21 mouse cellular contexts compared by ENCODE assay signal in the genomic region with DNA sequence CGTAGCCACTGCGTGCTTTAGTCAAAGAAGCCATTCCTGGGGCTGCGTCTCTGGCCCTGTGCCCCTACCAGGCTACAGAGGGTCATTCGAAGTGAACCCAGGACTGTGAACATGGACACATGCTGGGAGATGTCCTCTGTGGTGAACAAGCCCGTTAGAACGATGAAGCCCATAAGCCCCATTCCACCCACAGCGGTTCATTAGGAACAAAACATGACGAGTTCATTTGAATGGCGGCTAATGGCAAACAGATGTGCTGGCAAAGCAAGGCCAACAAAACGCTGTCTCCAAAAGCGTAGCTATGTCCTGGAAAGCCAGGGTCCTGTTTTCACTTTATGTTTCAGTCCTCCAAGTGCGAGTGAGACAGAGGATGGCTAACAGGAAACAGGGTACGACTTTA.
A peak's percentile ranks its signal among the peaks of the same experiment; 100 is the strongest.
DNase-seq lines count a peak whose midpoint lies in the region; ATAC-seq and TF ChIP-seq lines count a peak whose summit lies in the region.
"Had no signal": no experiment of that assay in that cellular context is flagged by ENCODE, and none has a peak within 500 bp of the region (broad histone marks: within the 10 kb centered on the region; RNA-seq: fewer than 3 reads in every experiment).

No protein-coding gene starts in this region.

- no peak overlapping the region for H3K9ac ChIP-seq in midbrain, postnatal 0 days (replicated peaks; ENCODE audit: low read length, poor library complexity, severe bottlenecking)
- H3K9ac ChIP-seq in embryonic facial prominence, embryonic 12.5 days = no peak overlapping the region
- H3K9ac ChIP-seq: forebrain, embryonic 15.5 days; hindbrain, embryonic 13.5 days; liver, embryonic 15.5 days; midbrain, embryonic 13.5 days; neural tube, embryonic 12.5 days; stomach, embryonic 15.5 days had no signal

- no peaks in the 10 kb centered on the region for H3K27me3 ChIP-seq in midbrain, embryonic 10.5 days (ENCODE audit: low read depth, poor library complexity, severe bottlenecking)
- H3K27me3 ChIP-seq in midbrain, postnatal 0 days (ENCODE audit: insufficient read depth, low read length) = no peaks in the 10 kb centered on the region
- H3K27me3 ChIP-seq in embryonic facial prominence, embryonic 12.5 days = no peaks in the 10 kb centered on the region
- H3K27me3 ChIP-seq: forebrain, embryonic 15.5 days; hindbrain, embryonic 13.5 days; liver, embryonic 15.5 days; midbrain, embryonic 13.5 days; neural tube, embryonic 12.5 days; stomach, embryonic 15.5 days had no signal

- TF ChIP-seq POLR2A in olfactory bulb, adult 2 months (IDR thresholded peaks at IDR 0.05; ENCODE audit: insufficient read depth, low read depth, low read length) = no peak

- no peak overlapping the region for H3K4me3 ChIP-seq in midbrain, embryonic 10.5 days
- H3K4me3 ChIP-seq in midbrain, postnatal 0 days (ENCODE audit: low read depth, low read length) = no peak overlapping the region
- H3K4me3 ChIP-seq in embryonic facial prominence, embryonic 12.5 days = no peak overlapping the region
- H3K4me3 ChIP-seq in olfactory bulb, adult 2 months (ENCODE audit: insufficient read depth, low read depth, low read length) = no peak overlapping the region
- H3K4me3 ChIP-seq: forebrain, embryonic 15.5 days; hindbrain, embryonic 13.5 days; liver, embryonic 15.5 days; midbrain, embryonic 13.5 days; neural tube, embryonic 12.5 days; stomach, embryonic 15.5 days had no signal

- TF ChIP-seq CTCF in midbrain, postnatal 0 days (IDR thresholded peaks at IDR 0.05) = no peak
- no peak for TF ChIP-seq CTCF in olfactory bulb, adult 2 months (IDR thresholded peaks at IDR 0.05; ENCODE audit: insufficient read depth, low read depth, low read length)

- H3K27ac ChIP-seq in midbrain, embryonic 10.5 days (replicated peaks) = 0 out of 2 replicates have a peak overlapping the region, but pooled peaks have one; percentile 17
- H3K27ac ChIP-seq in midbrain, postnatal 0 days (ENCODE audit: low read depth, low read length) = no peak overlapping the region
- peak overlapping the region; percentile 87 for H3K27ac ChIP-seq in embryonic facial prominence, embryonic 12.5 days
- peak overlapping the region; percentile 25; the same call in 1 of the 2 replicates for H3K27ac ChIP-seq in olfactory bulb, adult 2 months (ENCODE audit: insufficient read depth, low read depth, low read length)
- H3K27ac ChIP-seq: forebrain, embryonic 15.5 days; hindbrain, embryonic 13.5 days; liver, embryonic 15.5 days; midbrain, embryonic 13.5 days; neural tube, embryonic 12.5 days; stomach, embryonic 15.5 days had no signal

- ATAC-seq in midbrain, postnatal 0 days (ENCODE audit: low FRiP score) = no peak
- ATAC-seq in embryonic facial prominence, embryonic 12.5 days (ENCODE audit: insufficient number of reproducible peaks, insufficient read depth, low FRiP score, low TSS enrichment) = peak; percentile 41
- ATAC-seq: CD4-positive, CD25-positive, alpha-beta regulatory T cell, adult 4 months; forebrain, embryonic 15.5 days; midbrain, embryonic 13.5 days had no signal

- DNase-seq in midbrain, embryonic 10.5 days (ENCODE audit: low spot score) = no peak
- no peak for DNase-seq in midbrain, postnatal 0 days (ENCODE audit: low spot score)
- peak; percentile 74 for DNase-seq in hindlimb bud, embryonic 11.5 days (ENCODE audit: extremely low spot score, low read depth, low spot score)
- no peak for DNase-seq in cerebellum, postnatal 25 days
- no peak for DNase-seq in layer of hippocampus, adult 8-10 months (ENCODE audit: low spot score in 2 of 2)
- DNase-seq: adrenal gland, postnatal 14 days; cerebellum, adult 9-10 months; heart, adult 18-20 months; kidney, adult 2 months; kidney, postnatal 25 days; lung, postnatal 36 days; retina, postnatal 1 day had no signal

- no peak overlapping the region for H3K4me2 ChIP-seq in midbrain, postnatal 0 days (ENCODE audit: low read depth, low read length, poor library complexity, severe bottlenecking)
- peak overlapping the region; percentile 32 for H3K4me2 ChIP-seq in embryonic facial prominence, embryonic 12.5 days (replicated peaks)
- H3K4me2 ChIP-seq: forebrain, embryonic 15.5 days; hindbrain, embryonic 13.5 days; liver, embryonic 15.5 days; midbrain, embryonic 13.5 days; neural tube, embryonic 12.5 days; stomach, embryonic 15.5 days had no signal

- no peaks in the 10 kb centered on the region for H3K9me3 ChIP-seq in midbrain, embryonic 10.5 days (replicated peaks)
- no peaks in the 10 kb centered on the region for H3K9me3 ChIP-seq in midbrain, postnatal 0 days (ENCODE audit: low read length)
- H3K9me3 ChIP-seq in embryonic facial prominence, embryonic 12.5 days = no peaks in the 10 kb centered on the region
- H3K9me3 ChIP-seq: forebrain, embryonic 15.5 days; hindbrain, embryonic 13.5 days; liver, embryonic 15.5 days; midbrain, embryonic 13.5 days; neural tube, embryonic 12.5 days; stomach, embryonic 15.5 days had no signal

- 0 out of 2 replicates have a peak, but pooled peaks cover 6% of the 10 kb centered on the region for H3K4me1 ChIP-seq in midbrain, embryonic 10.5 days
- H3K4me1 ChIP-seq in midbrain, postnatal 0 days (ENCODE audit: insufficient read depth, low read length) = no peaks in the 10 kb centered on the region
- peaks cover 24% of the 10 kb centered on the region for H3K4me1 ChIP-seq in embryonic facial prominence, embryonic 12.5 days
- H3K4me1 ChIP-seq in olfactory bulb, adult 2 months (ENCODE audit: control insufficient read depth, insufficient read depth, low read length) = peaks cover 7% of the 10 kb centered on the region; the same call in 1 of the 2 replicates
- H3K4me1 ChIP-seq: forebrain, embryonic 15.5 days; hindbrain, embryonic 13.5 days; liver, embryonic 15.5 days; midbrain, embryonic 13.5 days; neural tube, embryonic 12.5 days; stomach, embryonic 15.5 days had no signal

- H3K36me3 ChIP-seq in midbrain, embryonic 10.5 days = no peaks in the 10 kb centered on the region
- no peaks in the 10 kb centered on the region for H3K36me3 ChIP-seq in midbrain, postnatal 0 days (ENCODE audit: insufficient read depth, low read length)
- H3K36me3 ChIP-seq in embryonic facial prominence, embryonic 12.5 days = no peaks in the 10 kb centered on the region
- H3K36me3 ChIP-seq: forebrain, embryonic 15.5 days; hindbrain, embryonic 13.5 days; liver, embryonic 15.5 days; midbrain, embryonic 13.5 days; neural tube, embryonic 12.5 days; stomach, embryonic 15.5 days had no signal

- 76% methylated on average over 13 of the region's 13 CpGs for WGBS in midbrain, embryonic 10.5 days
- 84% methylated on average over 13 of the region's 13 CpGs for WGBS in midbrain, postnatal 0 days
- 28% methylated on average over 13 of the region's 13 CpGs for WGBS in embryonic facial prominence, embryonic 12.5 days
- 75% methylated on average over 13 of the region's 13 CpGs for WGBS in olfactory bulb, adult 2 months
